ENCODE assay signal across 8 mouse cellular contexts in genomic region chr12:69582216-69582612, GRCm38 (mm10). TPM values are rescaled to one million over a fixed set of nuclear protein-coding genes. Genes with fewer than 3 reads are reported as not detected.
A peak's percentile ranks its signal among the peaks of the same experiment; 100 is the strongest.
DNase-seq lines count a peak whose midpoint lies in the region; ATAC-seq and TF ChIP-seq lines count a peak whose summit lies in the region.

No protein-coding gene starts in this region.

- H3K4me2 ChIP-seq in hindbrain, embryonic 16.5 days (ENCODE audit: low read length), result peak overlapping the region; percentile 78
- H3K4me2 ChIP-seq in neural tube, embryonic 12.5 days (replicated peaks), result peak overlapping the region; percentile 77

- H3K9me3 ChIP-seq in hindbrain, embryonic 16.5 days (ENCODE audit: control insufficient read depth, low read length), result no peaks in the 10 kb centered on the region
- H3K9me3 ChIP-seq in neural tube, embryonic 12.5 days, result no peaks in the 10 kb centered on the region

- peak overlapping the region; percentile 85 for H3K4me3 ChIP-seq in left cerebral cortex, adult 2 months
- peak overlapping the region; percentile 65 for H3K4me3 ChIP-seq in hindbrain, embryonic 16.5 days (ENCODE audit: low read length)
- peak overlapping the region; percentile 68 for H3K4me3 ChIP-seq in neural tube, embryonic 12.5 days

- WGBS in hindbrain, embryonic 16.5 days, result 26% methylated on average over 9 of the region's 9 CpGs
- WGBS in neural tube, embryonic 12.5 days, result 34% methylated on average over 9 of the region's 9 CpGs

- intact Hi-C loops in left cerebral cortex, adult 2 months (cut with DNase I), result loop anchor here (2.0 to 5.0 kb wide), 2 partner anchors 100 to 209 kb away; partner anchors contain the start of genes Arf6, Gm9887 and Sos2

- peak overlapping the region; percentile 87 for H3K27ac ChIP-seq in left cerebral cortex, adult 2 months
- peak overlapping the region; percentile 86 for H3K27ac ChIP-seq in hindbrain, embryonic 16.5 days (ENCODE audit: low read depth, low read length)
- no peak overlapping the region for H3K27ac ChIP-seq in neural tube, embryonic 12.5 days

- no peak for ATAC-seq in hindbrain, embryonic 16.5 days
- no peak for ATAC-seq in neural tube, embryonic 12.5 days (ENCODE audit: low FRiP score, low read depth)
- no peak for ATAC-seq in inflammation-experienced regulatory T-cells, adult 6 months

- no peak for DNase-seq in left cerebral cortex, adult 2 months (ENCODE audit: extremely low spot score in 1 of 2, low spot score in 2 of 2)
- DNase-seq in left cerebral cortex, adult 18-20 months (ENCODE audit: low spot score in 2 of 2), result no peak
- DNase-seq in c-Kit-negative CD71-positive TER-119-positive erythroid progenitor cells, embryonic 14.5 days (ENCODE audit: low read depth, low spot score), result peak; percentile 8
- DNase-seq in embryo, embryonic 11 days, result no peak
- DNase-seq in adrenal gland, adult (ENCODE audit: inconsistent age in 2 of 2, low spot score in 1 of 2), result no peak

- H3K36me3 ChIP-seq in hindbrain, embryonic 16.5 days (ENCODE audit: control insufficient read depth, insufficient read depth, low read length), result peaks cover 32% of the 10 kb centered on the region
- peaks cover 43% of the 10 kb centered on the region for H3K36me3 ChIP-seq in neural tube, embryonic 12.5 days

- peak overlapping the region; percentile 80 for H3K9ac ChIP-seq in hindbrain, embryonic 16.5 days (ENCODE audit: low read depth, low read length)
- peak overlapping the region; percentile 81 for H3K9ac ChIP-seq in neural tube, embryonic 12.5 days

- no peaks in the 10 kb centered on the region for H3K27me3 ChIP-seq in hindbrain, embryonic 16.5 days (replicated peaks; ENCODE audit: control insufficient read depth, insufficient read depth, low read length)
- no peaks in the 10 kb centered on the region for H3K27me3 ChIP-seq in neural tube, embryonic 12.5 days (replicated peaks)

- TF ChIP-seq CTCF in left cerebral cortex, adult 2 months (IDR thresholded peaks at IDR 0.05), result no peak

- H3K4me1 ChIP-seq in hindbrain, embryonic 16.5 days (ENCODE audit: control insufficient read depth, insufficient read depth, low read depth, low read length), result peaks cover 12% of the 10 kb centered on the region
- H3K4me1 ChIP-seq in neural tube, embryonic 12.5 days, result peaks cover 3% of the 10 kb centered on the region; the same call in 1 of the 2 replicates

RNA-seq across cellular contexts. Expression of gene Vcpkmt, which starts 0.6 kb away (rescaled TPM):
- total RNA-seq in left cerebral cortex, adult 2 months (2021), result 10 to 100 TPM; 23.2 to 26.0 TPM
- 10 to 100 TPM; 25.3 to 25.5 TPM for total RNA-seq in left cerebral cortex, adult 18-20 months (2021)
- 25.5 and 30.6 TPM in 2 replicates for polyA plus RNA-seq in hindbrain, embryonic 16.5 days (2015; fragmentation: Nextera tagmentation; extraction: Ambion mirVana)
- polyA plus RNA-seq in neural tube, embryonic 12.5 days (2016; fragmentation: Nextera tagmentation; extraction: Ambion mirVana), result 19.9 and 22.7 TPM in 2 replicates
- polyA plus RNA-seq in inflammation-experienced regulatory T-cells, adult 6 months (2017; shearing (Covaris generic)), result 10 to 100 TPM; 12.5 to 22.1 (median 14.0) TPM
